Mouse (Mus musculus) embryonic fibroblast, embryonic 13.5 days (primary cell): ENCODE results near the gene Mdga1.

Experiments
- CTCF ChIP-seq: IDR thresholded peaks from 2 replicates; pipeline ENCODE4 v1.5.1; 2011; ENCODE audit warnings: mild to moderate bottlenecking, control low read depth, low read length, moderate library complexity, borderline replicate concordance; ENCODE audit not compliant: insufficient read depth
- POLR2A ChIP-seq: IDR thresholded peaks from 2 replicates; pipeline ENCODE4 v1.6.1; 2011; ENCODE audit warnings: low read depth, mild to moderate bottlenecking, control low read depth, low read length, moderate library complexity

- TF ChIP-seq CTCF, result no peak
- TF ChIP-seq POLR2A, result no peak
These were observed 24.1 kb upstream of the Mdga1 start for GRCm38 (mm10) chr17:29994011-29994410.
